Mouse (Mus musculus) heart, embryonic 12.5 days (tissue): ENCODE results near the gene Abce1. TPM values are rescaled to one million over a fixed set of nuclear protein-coding genes. Genes with fewer than 3 reads are reported as not detected.
A peak's percentile ranks its signal among the peaks of the same experiment; 100 is the strongest.

ENCODE experiments used
- ATAC-seq: fragments of 200-750 bp; cut with Nextera tagmentation; 2 replicates; pipeline ENCODE4 v1.8.0; 2017; ENCODE audit warnings: moderate TSS enrichment, moderate library complexity; ENCODE audit not compliant: insufficient number of reproducible peaks, low FRiP score
- H3K27ac ChIP-seq: fragments of 300-500 bp; sonication (generic); 2 replicates; pipeline ENCODE4 v1.5.1; 2016; ENCODE audit warnings: mild to moderate bottlenecking, moderate library complexity; ENCODE audit not compliant: poor library complexity, severe bottlenecking
- H3K27me3 ChIP-seq: fragments of 300-500 bp; sonication (generic); replicated peaks from 2 replicates; pipeline ENCODE4 v1.6.1; 2016; ENCODE audit warnings: mild to moderate bottlenecking, moderate library complexity
- H3K36me3 ChIP-seq: fragments of 300-500 bp; sonication (generic); 2 replicates; pipeline ENCODE4 v1.6.1; 2016; ENCODE audit warnings: mild to moderate bottlenecking, moderate library complexity
- H3K4me1 ChIP-seq: fragments of 300-500 bp; sonication (generic); replicated peaks from 2 replicates; pipeline ENCODE4 v1.6.1; 2016; ENCODE audit warnings: mild to moderate bottlenecking
- H3K4me2 ChIP-seq: fragments of 300-500 bp; sonication (generic); 2 replicates; pipeline ENCODE4 v1.6.1; 2016; ENCODE audit warnings: mild to moderate bottlenecking, moderate library complexity
- H3K4me3 ChIP-seq: fragments of 300-500 bp; sonication (generic); 2 replicates; pipeline ENCODE4 v1.5.1; 2016; ENCODE audit warnings: mild to moderate bottlenecking
- H3K9ac ChIP-seq: fragments of 300-500 bp; sonication (generic); 2 replicates; pipeline ENCODE4 v1.6.1; 2016; ENCODE audit warnings: mild to moderate bottlenecking, moderate library complexity
- H3K9me3 ChIP-seq: fragments of 300-500 bp; sonication (generic); replicated peaks from 2 replicates; pipeline ENCODE4 v1.6.1; 2016; ENCODE audit warnings: mild to moderate bottlenecking, moderate library complexity
- whole genome bisulfite sequencing: fragments of 180-500 bp; shearing (Covaris S2); methylation state at CpG from one replicate; pipeline ENCODE4 v1.1.7; 2016; 5-methylcytosine and 5-hydroxymethylcytosine counted together
- polyA plus RNA-seq: library from polyadenylated mRNA; unstranded; fragments of >200 nt; fragmentation: Nextera tagmentation; extraction: Ambion mirVana; gene quantifications from 2 replicates; pipeline ENCODE4 v1.2.1, GENCODE M21; 2016

Abce1 gene
- polyA plus RNA-seq, result 95.6 and 98.2 TPM in 2 replicates

DNA sequence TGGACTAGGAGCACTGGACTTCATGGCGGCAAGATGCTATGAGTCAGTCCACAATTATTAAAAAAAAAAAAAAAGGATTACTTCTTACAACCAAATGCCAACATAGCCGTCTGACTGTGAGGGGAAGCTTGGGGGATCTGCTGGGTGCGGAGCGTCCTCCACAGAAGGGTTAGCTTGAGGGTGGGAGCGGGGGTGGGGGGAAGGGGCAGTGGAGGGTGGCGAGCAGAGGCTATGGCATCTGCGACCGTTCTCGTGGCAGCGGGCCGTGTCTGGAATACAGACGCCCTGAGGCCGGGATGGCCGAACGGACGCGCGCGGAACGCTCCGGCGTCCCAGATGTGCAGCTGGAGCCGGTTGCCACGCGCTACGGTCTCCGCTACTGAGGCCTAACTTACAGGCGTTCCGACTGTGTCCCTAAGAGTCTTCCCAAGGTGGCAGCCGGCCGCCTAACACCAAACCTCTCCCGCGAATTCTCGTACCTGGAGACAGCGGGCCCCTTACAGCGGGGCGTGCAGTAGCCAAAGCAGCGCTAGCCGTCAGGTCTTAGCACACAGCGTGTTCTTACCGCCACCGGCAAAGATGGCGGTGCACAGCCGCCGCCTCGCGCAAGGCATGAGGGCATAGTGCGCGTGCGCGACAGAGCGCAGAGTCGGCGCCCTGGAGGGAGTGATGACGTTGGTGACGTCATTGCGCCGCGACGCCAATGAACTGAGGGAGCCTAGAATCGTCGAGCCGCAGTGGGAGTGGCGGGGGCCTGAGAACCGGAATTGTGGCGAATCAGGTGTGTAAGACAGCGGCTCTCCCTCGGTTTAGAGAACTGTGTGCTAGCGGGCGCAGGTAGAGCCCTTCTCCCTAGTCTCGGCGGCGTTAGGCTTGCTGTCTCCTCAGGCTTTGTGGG is at the start of gene Abce1, which contains the start of gene Anapc10:
Gene Abce1 (minus strand): TSS at position 677 of the 898 bp plus-strand sequence.
Gene Anapc10 (plus strand): TSS at position 757 of the 898 bp plus-strand sequence.
- Histone ChIP-seq H3K36me3 (peaks cover 24% of the 10 kb centered on the region), H3K9ac (peak within 1 kb of the TSS; percentile 96), H3K27ac (peak within 1 kb of the TSS; percentile 73), H3K4me3 (peak within 1 kb of the TSS; percentile 99), H3K4me1 (peaks cover 7% of the 10 kb centered on the region), H3K27me3 (no peaks in the 10 kb centered on the region), H3K4me2 (peak within 1 kb of the TSS; percentile 83), H3K9me3 (no peaks in the 10 kb centered on the region)
- WGBS, result under 1% methylated on average over 73 of the region's 73 CpGs
- ATAC-seq, result peak; percentile 100

DNA sequence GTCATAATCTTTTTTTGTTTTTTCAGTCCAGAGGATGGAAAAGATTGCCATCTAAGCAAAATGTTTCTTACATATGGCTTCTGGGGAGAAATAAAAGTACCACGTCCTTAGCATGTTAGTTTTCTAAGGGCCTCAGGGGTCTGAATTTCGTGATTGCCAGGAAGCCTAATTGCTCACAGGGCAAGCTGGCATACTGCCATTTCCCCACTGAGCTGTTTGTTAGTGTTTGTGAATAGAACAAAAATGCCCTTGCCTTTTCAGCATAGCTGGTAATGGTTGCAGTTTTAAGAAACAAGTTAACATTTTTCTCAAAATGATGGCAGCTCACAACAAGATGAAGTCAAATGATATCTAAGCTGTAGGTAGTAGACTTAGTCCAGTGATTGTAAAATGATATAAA is 38.8 kb upstream of the Abce1 start:
- Histone ChIP-seq H3K27me3 (no peaks in the 10 kb centered on the region), H3K4me3 (no peak overlapping the region), H3K4me1 (no peaks in the 10 kb centered on the region), H3K9ac (no peak overlapping the region), H3K36me3 (peaks cover 17% of the 10 kb centered on the region), H3K4me2 (no peak overlapping the region), H3K27ac (no peak overlapping the region), H3K9me3 (no peaks in the 10 kb centered on the region)
- 66% methylated on average over 2 of the region's 2 CpGs for WGBS
- no peak for ATAC-seq

DNA sequence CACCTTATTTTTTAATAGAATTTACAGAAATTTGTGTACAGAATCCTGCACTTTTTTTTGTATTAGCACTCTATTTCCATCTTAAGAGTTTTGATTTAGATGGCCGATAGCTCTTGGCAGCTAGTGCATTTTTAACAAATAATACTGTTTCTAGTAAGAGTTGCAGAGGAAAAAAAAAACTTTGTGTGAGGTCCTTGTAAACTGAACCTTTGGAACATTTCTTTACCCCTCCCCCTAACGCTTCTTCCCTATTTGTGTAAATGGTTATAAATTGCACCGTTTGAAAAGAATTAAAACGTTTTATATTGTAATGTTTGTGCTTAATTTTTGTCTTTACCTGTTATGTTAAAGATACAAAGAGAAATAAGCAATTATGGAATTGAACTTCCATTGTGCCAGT is 37.1 kb upstream of the Abce1 start:
- WGBS, result 80% methylated on average over 4 of the region's 4 CpGs
- Histone ChIP-seq H3K9ac (no peak overlapping the region), H3K9me3 (no peaks in the 10 kb centered on the region), H3K4me3 (no peak overlapping the region), H3K4me1 (no peaks in the 10 kb centered on the region), H3K4me2 (no peak overlapping the region), H3K27ac (no peak overlapping the region), H3K36me3 (peaks cover 20% of the 10 kb centered on the region), H3K27me3 (no peaks in the 10 kb centered on the region)
- no peak for ATAC-seq

DNA sequence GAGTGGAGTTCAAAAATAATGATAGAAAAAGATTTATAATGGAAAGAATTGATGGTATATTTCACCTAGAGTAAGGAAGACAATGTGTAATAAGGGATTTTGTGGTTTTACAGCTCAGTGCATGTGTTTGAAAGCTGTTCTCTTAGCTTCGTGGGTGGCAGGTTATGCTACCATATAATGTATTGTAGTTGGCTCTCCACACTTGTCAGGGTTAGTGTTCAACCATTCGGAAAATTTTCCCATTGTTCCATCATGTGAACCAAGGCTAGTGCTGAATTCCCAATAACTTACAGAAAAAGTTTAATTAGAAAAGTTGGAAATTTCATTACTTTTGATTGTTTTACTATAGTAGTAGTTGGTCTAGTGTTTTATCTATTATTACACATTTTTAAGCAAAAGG is 36.6 kb upstream of the Abce1 start:
- Histone ChIP-seq H3K9ac (no peak overlapping the region), H3K4me1 (no peaks in the 10 kb centered on the region), H3K36me3 (peaks cover 20% of the 10 kb centered on the region), H3K4me3 (no peak overlapping the region), H3K9me3 (no peaks in the 10 kb centered on the region), H3K27ac (no peak overlapping the region), H3K4me2 (no peak overlapping the region), H3K27me3 (no peaks in the 10 kb centered on the region)
- ATAC-seq, result no peak
- 80% methylated on average over 2 of the region's 2 CpGs for WGBS

DNA sequence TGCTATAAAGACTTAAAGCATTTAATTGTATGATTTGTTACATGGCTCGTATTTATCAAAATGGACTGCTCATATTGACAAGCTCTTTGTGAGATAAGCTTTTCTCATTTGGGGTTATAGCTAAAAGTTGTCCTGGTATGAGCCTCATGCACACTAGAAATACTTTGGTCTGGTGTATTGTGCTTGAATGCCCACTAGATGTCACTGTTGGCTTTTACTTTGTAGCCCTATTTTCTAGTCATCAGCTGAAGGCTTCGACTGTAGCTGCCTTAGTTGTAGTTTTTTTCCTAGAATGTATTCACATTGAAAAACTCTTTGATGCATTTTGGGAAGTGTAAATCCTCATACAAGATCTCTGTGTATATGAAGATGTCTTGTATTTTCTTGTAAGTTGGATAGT is 22.8 kb upstream of the Abce1 start:
- Histone ChIP-seq H3K9ac (no peak overlapping the region), H3K9me3 (no peaks in the 10 kb centered on the region), H3K27ac (no peak overlapping the region), H3K4me1 (0 out of 2 replicates have a peak, but pooled peaks cover 3% of the 10 kb centered on the region), H3K36me3 (peaks cover 9% of the 10 kb centered on the region), H3K27me3 (no peaks in the 10 kb centered on the region), H3K4me2 (no peak overlapping the region), H3K4me3 (no peak overlapping the region)
- WGBS, result 19% methylated on average over 2 of the region's 2 CpGs
- ATAC-seq, result no peak

DNA sequence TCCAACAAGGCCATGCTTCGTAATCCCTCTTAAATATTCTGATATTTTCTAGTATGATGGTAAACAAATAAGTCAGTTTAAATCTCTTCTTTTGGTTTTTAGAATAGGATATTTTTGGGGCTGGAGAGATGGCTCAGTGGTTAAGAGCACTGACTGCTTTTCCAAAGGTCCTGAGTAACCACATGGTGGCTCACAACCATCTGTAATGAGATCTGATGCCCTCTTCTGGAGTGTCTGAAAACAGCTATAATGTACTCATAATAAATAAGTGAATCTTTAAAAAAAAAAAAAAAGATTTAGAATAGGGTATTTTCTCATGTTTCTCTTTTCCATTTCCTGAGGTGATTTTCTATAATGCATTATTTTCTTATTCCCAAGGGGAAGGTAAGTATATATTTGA is 16.4 kb upstream of the Abce1 start:
- H3K27ac ChIP-seq, result no peak overlapping the region
- H3K4me3 ChIP-seq, result no peak overlapping the region
- no peak overlapping the region for H3K4me2 ChIP-seq
- 100% methylated on average over 1 of the region's 1 CpGs for WGBS
- no peak for ATAC-seq
- 0 out of 2 replicates have a peak, but pooled peaks cover 3% of the 10 kb centered on the region for H3K4me1 ChIP-seq
- no peaks in the 10 kb centered on the region for H3K9me3 ChIP-seq
- no peaks in the 10 kb centered on the region for H3K27me3 ChIP-seq
- H3K9ac ChIP-seq, result no peak overlapping the region
- peaks cover 13% of the 10 kb centered on the region for H3K36me3 ChIP-seq

DNA sequence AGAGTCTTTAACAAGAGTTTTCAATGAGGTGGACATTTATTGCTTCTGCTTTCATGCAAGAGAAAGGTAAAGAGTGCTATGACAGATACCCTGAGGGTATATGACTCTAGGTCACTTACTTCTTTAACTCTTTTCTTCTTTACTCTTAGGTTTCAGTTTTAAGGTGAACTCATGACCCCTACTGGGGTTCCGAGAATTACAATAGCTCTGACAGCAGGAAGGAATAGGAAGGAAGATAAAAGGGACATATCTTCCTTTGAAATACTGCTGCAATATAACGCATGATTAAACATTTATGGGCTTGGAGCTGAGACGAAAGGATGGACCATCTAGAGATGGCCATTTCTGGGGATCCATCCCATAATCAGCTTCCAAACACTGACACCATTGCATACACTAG is 13.0 kb upstream of the Abce1 start:
- 65% methylated on average over 3 of the region's 3 CpGs for WGBS
- Histone ChIP-seq H3K4me2 (no peak overlapping the region), H3K4me1 (0 out of 2 replicates have a peak, but pooled peaks cover under 1% of the 10 kb centered on the region), H3K36me3 (peaks cover 29% of the 10 kb centered on the region), H3K9me3 (no peaks in the 10 kb centered on the region), H3K4me3 (no peak overlapping the region), H3K9ac (no peak overlapping the region), H3K27ac (no peak overlapping the region), H3K27me3 (no peaks in the 10 kb centered on the region)
- ATAC-seq, result no peak

DNA sequence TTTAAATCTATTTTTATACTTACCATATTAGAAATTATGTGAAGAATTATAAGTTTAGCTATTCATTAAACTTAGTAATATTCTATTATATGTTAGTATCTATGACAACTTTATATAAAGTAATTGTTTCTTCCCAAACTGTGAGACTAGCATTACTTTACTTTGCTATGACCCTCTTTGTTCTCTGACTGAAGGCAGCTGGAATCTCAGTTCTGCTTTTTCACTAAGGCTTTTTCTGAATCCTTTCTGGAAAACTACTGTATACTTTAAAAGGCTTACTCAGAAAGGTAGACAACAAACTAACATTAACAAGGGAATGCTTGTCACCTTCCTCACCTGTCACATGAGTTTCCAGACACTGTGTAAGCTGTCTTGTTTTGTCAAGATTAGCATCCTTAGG is 11.8 kb upstream of the Abce1 start:
- H3K27me3 ChIP-seq, result no peaks in the 10 kb centered on the region
- H3K4me3 ChIP-seq, result no peak overlapping the region
- no peak for ATAC-seq
- H3K9ac ChIP-seq, result no peak overlapping the region
- no peak overlapping the region for H3K27ac ChIP-seq
- H3K36me3 ChIP-seq, result peaks cover 29% of the 10 kb centered on the region
- no peak overlapping the region for H3K4me2 ChIP-seq
- H3K9me3 ChIP-seq, result no peaks in the 10 kb centered on the region
- H3K4me1 ChIP-seq, result no peaks in the 10 kb centered on the region

DNA sequence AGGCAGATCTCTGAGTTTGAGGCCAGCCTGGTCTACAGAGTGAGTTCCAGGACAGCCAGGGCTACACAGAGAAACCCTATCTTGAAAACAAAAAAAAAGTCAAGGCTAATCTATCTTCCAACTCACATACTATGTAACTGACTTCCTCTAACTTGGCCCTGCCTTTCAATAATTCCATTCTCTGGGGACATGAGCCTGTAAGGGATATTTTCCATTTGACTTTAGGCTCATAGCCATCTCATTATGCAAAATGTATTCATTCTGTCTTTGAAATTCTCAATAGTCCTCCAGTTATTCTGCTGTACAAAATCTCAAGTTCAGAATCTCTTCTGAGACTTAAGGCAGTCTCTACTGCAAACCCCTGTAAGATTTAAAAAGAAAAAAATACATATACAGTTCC is 10.0 kb upstream of the Abce1 start:
- Histone ChIP-seq H3K9ac (no peak overlapping the region), H3K4me3 (no peak overlapping the region), H3K36me3 (peaks cover 42% of the 10 kb centered on the region), H3K4me2 (no peak overlapping the region), H3K27ac (no peak overlapping the region), H3K9me3 (no peaks in the 10 kb centered on the region), H3K27me3 (no peaks in the 10 kb centered on the region), H3K4me1 (no peaks in the 10 kb centered on the region)
- no peak for ATAC-seq

DNA sequence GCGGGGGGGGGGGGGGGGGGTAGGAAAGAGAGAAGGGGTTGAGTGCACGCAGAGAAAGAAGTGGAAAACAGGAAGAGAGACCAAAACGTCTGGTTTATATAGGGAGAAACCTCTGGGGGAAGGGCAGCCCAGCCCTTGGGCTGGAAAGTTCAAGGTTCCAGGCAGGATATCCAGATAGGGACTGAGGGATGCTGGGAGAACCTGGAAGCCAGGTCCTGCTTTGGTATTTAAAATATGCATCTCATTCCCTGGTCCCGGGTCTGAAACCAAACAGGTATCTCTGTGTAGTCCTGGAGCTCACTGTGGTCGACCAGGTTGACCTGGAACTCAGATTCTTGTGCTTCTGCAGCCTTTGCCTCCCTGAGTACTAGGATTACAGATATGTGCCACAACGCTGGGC is 1.1 kb upstream of the Abce1 start:
- peaks cover 27% of the 10 kb centered on the region for H3K36me3 ChIP-seq
- H3K4me2 ChIP-seq, result peak overlapping the region; percentile 40
- no peaks in the 10 kb centered on the region for H3K9me3 ChIP-seq
- H3K9ac ChIP-seq, result 0 out of 2 replicates have a peak overlapping the region, but pooled peaks have one; percentile 32
- ATAC-seq, result no peak
- H3K27ac ChIP-seq, result no peak overlapping the region
- H3K27me3 ChIP-seq, result no peaks in the 10 kb centered on the region
- H3K4me3 ChIP-seq, result no peak overlapping the region
- 47% methylated on average over 5 of the region's 6 CpGs for WGBS
- peaks cover 7% of the 10 kb centered on the region for H3K4me1 ChIP-seq

DNA sequence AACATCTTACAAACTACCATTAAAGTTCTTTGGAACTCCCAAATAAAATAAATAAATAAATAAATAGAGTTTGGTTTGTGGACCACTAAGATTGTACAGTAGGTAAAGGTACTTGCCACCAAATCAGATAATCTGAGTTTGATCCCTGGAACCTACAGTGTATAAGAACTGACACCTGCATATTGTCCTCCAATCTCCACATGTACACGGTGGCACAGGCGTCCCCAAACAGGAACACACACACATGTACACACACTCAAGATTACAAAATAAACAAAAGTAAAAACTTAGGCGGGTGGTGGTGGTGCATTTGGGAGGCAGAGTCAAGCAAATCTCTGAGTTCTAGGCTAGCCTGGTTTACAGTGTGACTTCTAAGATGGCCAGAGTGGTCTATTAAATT is 4.9 kb downstream of the Abce1 start:
- Histone ChIP-seq H3K4me3 (no peak overlapping the region), H3K4me1 (no peaks in the 10 kb centered on the region; the same call in 1 of the 2 replicates), H3K9me3 (no peaks in the 10 kb centered on the region), H3K9ac (no peak overlapping the region), H3K36me3 (peaks cover 41% of the 10 kb centered on the region), H3K27me3 (no peaks in the 10 kb centered on the region), H3K4me2 (no peak overlapping the region), H3K27ac (no peak overlapping the region)
- 98% methylated on average over 3 of the region's 3 CpGs for WGBS
- ATAC-seq, result no peak
